Mouse (Mus musculus) thymus, adult 2 months (tissue): ENCODE results near the gene Maml2.

Source experiments
- CTCF ChIP-seq: fragments of 200-500 bp; IDR thresholded peaks from 2 replicates; pipeline ENCODE4 v1.5.1; 2012; ENCODE audit warnings: mild to moderate bottlenecking, control low read depth, low read length, moderate library complexity, borderline replicate concordance; ENCODE audit not compliant: control insufficient read depth, poor library complexity, insufficient read depth; ENCODE audit errors: extremely low read depth
- POLR2A ChIP-seq: fragments of 200-500 bp; IDR thresholded peaks from 2 replicates; pipeline ENCODE4 v1.6.1; 2012; ENCODE audit warnings: mild to moderate bottlenecking, low read length, control low read depth, moderate library complexity; ENCODE audit not compliant: control insufficient read depth, poor library complexity, insufficient read depth; ENCODE audit errors: extremely low read depth

DNA sequence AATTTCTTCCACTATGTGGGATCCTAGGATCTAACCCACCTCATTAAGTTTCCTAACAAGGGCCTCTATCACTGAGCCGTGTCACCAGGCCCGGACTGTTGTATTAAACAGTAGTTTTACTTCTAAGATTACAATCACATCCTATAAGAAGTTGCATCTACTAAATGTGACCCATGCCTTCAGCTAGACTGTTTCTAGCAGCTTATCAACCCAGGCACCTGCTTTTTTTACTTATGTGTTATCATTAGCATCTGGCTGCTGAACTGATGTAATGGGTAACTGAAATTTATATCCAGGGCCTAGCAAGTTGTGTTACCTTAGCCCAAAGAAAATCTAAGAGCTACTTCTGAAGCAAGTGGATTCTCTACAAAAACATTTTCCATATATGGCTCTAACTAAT, 380.3 kb downstream of the Maml2 start:
- TF ChIP-seq CTCF (no peak), POLR2A (no peak)
